Mouse (Mus musculus): ENCODE data around the gene Scube2.

GRCm38 (mm10) chr7:109841618-109842418 is 23.7 kb downstream of the Scube2 start:
- TF ChIP-seq CTCF (IDR thresholded peaks at IDR 0.05; ENCODE audit: low read depth, low read length), result no peak
- TF ChIP-seq POLR2A (IDR thresholded peaks at IDR 0.05; ENCODE audit: borderline replicate concordance, low read depth, low read length), result no peak
